Comparison of ENCODE assay signal across 10 mouse cellular contexts in the genomic region with DNA sequence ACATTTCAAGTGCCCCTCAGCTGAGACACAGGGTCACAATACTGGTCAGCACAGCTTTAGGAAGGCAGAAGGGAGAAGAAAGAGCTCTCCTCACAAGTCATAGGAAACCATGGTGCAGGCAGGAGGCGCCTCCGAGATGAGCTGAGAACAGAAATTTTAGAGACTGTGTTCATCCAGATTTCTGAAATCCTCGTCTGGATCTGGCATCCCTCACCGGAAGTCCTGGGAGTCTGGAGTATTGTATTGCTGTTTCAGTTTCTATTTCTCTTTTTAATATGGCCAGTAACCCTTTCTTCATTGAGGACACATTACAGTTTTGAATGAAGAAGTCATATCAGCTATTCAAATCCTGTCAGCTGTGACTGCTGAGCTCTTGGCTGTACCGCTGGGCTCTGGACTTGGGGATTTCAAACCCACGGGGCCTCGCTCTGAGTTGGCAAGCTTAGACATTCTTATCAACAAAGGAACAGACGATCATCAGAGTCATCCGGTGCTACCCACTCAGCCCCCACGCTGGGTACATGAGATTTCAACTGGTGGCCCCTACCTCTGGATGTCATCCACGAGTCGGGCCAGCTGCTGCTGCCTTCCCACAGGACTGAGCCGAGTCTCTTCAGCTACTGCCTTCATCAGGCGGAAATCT. TPM values are rescaled to one million over a fixed set of nuclear protein-coding genes. Genes with fewer than 3 reads are reported as not detected.
DNase-seq lines count a peak whose midpoint lies in the region; ATAC-seq and TF ChIP-seq lines count a peak whose summit lies in the region.
"Had no signal": no experiment of that assay in that cellular context is flagged by ENCODE, and none has a peak within 500 bp of the region (broad histone marks: within the 10 kb centered on the region; RNA-seq: fewer than 3 reads in every experiment).

No protein-coding gene starts in this region.

- TF ChIP-seq EP300 in MEL (IDR thresholded peaks at IDR 0.05; ENCODE audit: low read depth in 1 of 2, low read length in 2 of 2) = peak; percentile 70 to 89

- H3K36me3 ChIP-seq in MEL (ENCODE audit: control insufficient read depth in 1 of 2, insufficient read depth in 2 of 2, low read length in 2 of 2) = peaks cover 6 to 16% of the 10 kb centered on the region in 2 experiments; a peak in 3 of 4 replicates
- H3K36me3 ChIP-seq in limb, embryonic 10.5 days = no peaks in the 10 kb centered on the region
- H3K36me3 ChIP-seq: neural tube, embryonic 13.5 days had no signal

- 0 out of 2 replicates have a peak, but pooled peaks have one; percentile 27 for ATAC-seq in frontal cortex, adult (ENCODE audit: low TSS enrichment)

- no peak for TF ChIP-seq CTCF in MEL (IDR thresholded peaks at IDR 0.05 in 2 of 3, conservative IDR thresholded peaks at IDR 0.05 in 1 of 3; ENCODE audit: control insufficient read depth in 1 of 3, insufficient read depth in 1 of 3, low read depth in 2 of 3, low read length in 3 of 3, poor library complexity in 1 of 3, severe bottlenecking in 1 of 3)

- TF ChIP-seq RAD21 in MEL (IDR thresholded peaks at IDR 0.05; ENCODE audit: low read depth, low read length) = no peak

- no peak for TF ChIP-seq POLR2A in MEL (IDR thresholded peaks at IDR 0.05; ENCODE audit: control insufficient read depth in 1 of 2, insufficient read depth in 1 of 2, low read depth in 1 of 2, low read length in 2 of 2, poor library complexity in 1 of 2)

- peaks cover 12 to 14% of the 10 kb centered on the region in 2 experiments for H3K4me1 ChIP-seq in MEL (ENCODE audit: control insufficient read depth in 1 of 2, insufficient read depth in 2 of 2, low read length in 2 of 2)
- 0 out of 2 replicates have a peak, but pooled peaks cover 3% of the 10 kb centered on the region for H3K4me1 ChIP-seq in limb, embryonic 10.5 days

- intact Hi-C loops in heart, postnatal 10 days (cut with DNase I) = no loop called here
- intact Hi-C loops in left cerebral cortex, postnatal 25 days (cut with DNase I) = no loop called here

- no peaks in the 10 kb centered on the region for H3K9me3 ChIP-seq in MEL (replicated peaks; ENCODE audit: insufficient read depth, low read length)
- no peaks in the 10 kb centered on the region for H3K9me3 ChIP-seq in limb, embryonic 10.5 days (replicated peaks)
- H3K9me3 ChIP-seq: G1E; neural tube, embryonic 13.5 days had no signal

- 76% methylated on average over 14 of the region's 14 CpGs for WGBS in limb, embryonic 10.5 days

- no peaks in the 10 kb centered on the region for H3K79me2 ChIP-seq in MEL (ENCODE audit: control insufficient read depth, insufficient read depth, low read length, poor library complexity)

- no peaks in the 10 kb centered on the region; a peak in 1 of 4 replicates for H3K27me3 ChIP-seq in MEL (ENCODE audit: control insufficient read depth in 1 of 2, insufficient read depth in 2 of 2, low read length in 2 of 2)
- H3K27me3 ChIP-seq in limb, embryonic 10.5 days (ENCODE audit: low read depth, poor library complexity, severe bottlenecking) = no peaks in the 10 kb centered on the region

- no peak for DNase-seq in frontal cortex, postnatal 10 days (ENCODE audit: low spot score in 2 of 2)
- DNase-seq in MEL (ENCODE audit: low read depth, low spot score) = peak; percentile 88
- peak; percentile 40 to 63 for DNase-seq in heart, postnatal 10 days
- DNase-seq in lung, postnatal 25 days (ENCODE audit: low spot score) = peak; percentile 39
- DNase-seq in left cerebral cortex, postnatal 25 days (ENCODE audit: low spot score in 2 of 2) = no peak
- DNase-seq in limb, embryonic 10.5 days (ENCODE audit: low spot score) = no peak
- DNase-seq in layer of hippocampus, adult 11-12 months (ENCODE audit: low spot score) = no peak

- H3K4me3 ChIP-seq in MEL (ENCODE audit: control insufficient read depth in 1 of 2, insufficient read depth in 1 of 2, low read depth in 2 of 2, low read length in 2 of 2) = no peak overlapping the region
- no peak overlapping the region for H3K4me3 ChIP-seq in limb, embryonic 10.5 days
- H3K4me3 ChIP-seq: neural tube, embryonic 13.5 days had no signal

- no peak overlapping the region for H3K9ac ChIP-seq in MEL (ENCODE audit: control insufficient read depth, low read depth, low read length, poor library complexity, severe bottlenecking)
- H3K9ac ChIP-seq: neural tube, embryonic 13.5 days had no signal

- no peak overlapping the region for H3K27ac ChIP-seq in MEL (ENCODE audit: control insufficient read depth, low read depth, low read length)
- H3K27ac ChIP-seq in limb, embryonic 10.5 days = no peak overlapping the region
- H3K27ac ChIP-seq: neural tube, embryonic 13.5 days had no signal

TF ChIP-seq in MEL, 35 proteins besides CTCF, POLR2A, EP300 and RAD21:
- TF ChIP-seq ETS1 (IDR thresholded peaks at IDR 0.05; ENCODE audit: low read depth, low read length) (peak; percentile 95), NELFE (IDR thresholded peaks at IDR 0.05; ENCODE audit: low read depth, low read length) (no peak), SMC3 (IDR thresholded peaks at IDR 0.05; ENCODE audit: low read depth, low read length) (0 out of 2 replicates have a peak, but pooled peaks have one; percentile 1), CHD1 (IDR thresholded peaks at IDR 0.05; ENCODE audit: low read depth, low read length) (no peak), MAX (IDR thresholded peaks at IDR 0.05; ENCODE audit: low read length) (peak; percentile 65; the same call in 1 of the 2 replicates), SIN3A (IDR thresholded peaks at IDR 0.05; ENCODE audit: low read length) (peak; percentile 58; the same call in 1 of the 2 replicates), GATA1 (IDR thresholded peaks at IDR 0.05; ENCODE audit: low read depth, low read length) (peak; percentile 76), TBP (IDR thresholded peaks at IDR 0.05; ENCODE audit: low read depth, low read length) (peak; percentile 65; the same call in 1 of the 2 replicates), JUND (IDR thresholded peaks at IDR 0.05; ENCODE audit: low read depth, low read length) (no peak), RCOR1 (IDR thresholded peaks at IDR 0.05; ENCODE audit: low read depth, low read length) (peak; percentile 76), TAL1 (IDR thresholded peaks at IDR 0.05; ENCODE audit: low read length) (peak; percentile 67), BHLHE40 (IDR thresholded peaks at IDR 0.05; ENCODE audit: borderline replicate concordance, low read depth, low read length) (no peak), MXI1 (IDR thresholded peaks at IDR 0.05; ENCODE audit: low read depth, low read length) (peak; percentile 72), TCF12 (IDR thresholded peaks at IDR 0.05; ENCODE audit: low read depth, low read length) (peak; percentile 89)

RNA-seq across cellular contexts. Expression of a gene that starts 22.7 kb away (rescaled TPM):
- total RNA-seq in MEL (2012; rRNA removed) = 30.8 and 31.7 TPM in 2 replicates
- 10 to 100 TPM in 1 of 2 experiments, not detected in 1; 24.8 TPM for polyA plus RNA-seq in MEL (2012; ENCODE audit: insufficient read depth in 1 of 2, insufficient read length in 2 of 2, low read depth in 1 of 2, low replicate concordance in 2 of 2, missing spikeins in 1 of 2)
- not detected for total RNA-seq in heart, postnatal 10 days (2021)
- not detected for total RNA-seq in left cerebral cortex, postnatal 25 days (2021)
- polyA plus RNA-seq in limb, embryonic 10.5 days (2016; fragmentation: Nextera tagmentation; extraction: Ambion mirVana) = not detected in 2 replicates
- polyA plus RNA-seq: neural tube, embryonic 13.5 days had no signal

RNA-seq across cellular contexts. Expression of a gene that starts 34.4 kb away (rescaled TPM):
- 7.2 and 8.7 TPM in 2 replicates for total RNA-seq in MEL (2012; rRNA removed)
- 10 to 100 TPM in 1 of 2 experiments, not detected in 1; 11.2 TPM for polyA plus RNA-seq in MEL (2012; ENCODE audit: insufficient read depth in 1 of 2, insufficient read length in 2 of 2, low read depth in 1 of 2, low replicate concordance in 2 of 2, missing spikeins in 1 of 2)
- 1 to 10 TPM in 1 of 2 experiments, under 1 TPM in 1; 0.69 to 1.1 TPM for total RNA-seq in heart, postnatal 10 days (2021)
- total RNA-seq in left cerebral cortex, postnatal 25 days (2021) = under 1 TPM; 0.16 to 0.27 TPM
- 5.0 and 6.4 TPM in 2 replicates for polyA plus RNA-seq in limb, embryonic 10.5 days (2016; fragmentation: Nextera tagmentation; extraction: Ambion mirVana)
- polyA plus RNA-seq: G1E had no signal

RNA-seq across cellular contexts. Expression of a gene that starts 53.0 kb away (rescaled TPM):
- not detected in 2 replicates for total RNA-seq in MEL (2012; rRNA removed)
- polyA plus RNA-seq in MEL (2012; ENCODE audit: insufficient read depth in 1 of 2, insufficient read length in 2 of 2, low read depth in 1 of 2, low replicate concordance in 2 of 2, missing spikeins in 1 of 2) = not detected
- total RNA-seq in heart, postnatal 10 days (2021) = not detected
- not detected for total RNA-seq in left cerebral cortex, postnatal 25 days (2021)
- not detected in 2 replicates for polyA plus RNA-seq in limb, embryonic 10.5 days (2016; fragmentation: Nextera tagmentation; extraction: Ambion mirVana)
- total RNA-seq: G1E had no signal
- polyA plus RNA-seq: G1E; neural tube, embryonic 13.5 days had no signal

Comparison
In these comparisons a context has a peak if more than half of its experiments do, and no peak if none do; other contexts are left out.
1. DNase-seq: peak in MEL (single experiment), heart, postnatal 10 days (2 of 2) and lung, postnatal 25 days (single experiment); none in frontal cortex, postnatal 10 days (0 of 2), left cerebral cortex, postnatal 25 days (0 of 2), limb, embryonic 10.5 days (single experiment) and layer of hippocampus, adult 11-12 months (single experiment).
2. RNA of a gene that starts 22.7 kb away (total RNA-seq): 30.8 to 31.7 TPM in MEL; not detected in left cerebral cortex, postnatal 25 days and not detected in heart, postnatal 10 days; every median in the first group is over 10 times any median in the second.